ENCODE assay signal across 9 mouse cellular contexts in genomic region chr14:51940944-51941560, GRCm38 (mm10). TPM values are rescaled to one million over a fixed set of nuclear protein-coding genes. Genes with fewer than 3 reads are reported as not detected.
DNase-seq lines count a peak whose midpoint lies in the region; ATAC-seq lines count a peak whose summit lies in the region.
"Had no signal": no experiment of that assay in that cellular context is flagged by ENCODE, and none has a peak within 500 bp of the region (broad histone marks: within the 10 kb centered on the region; RNA-seq: fewer than 3 reads in every experiment).

No protein-coding gene starts in this region.

- WGBS in embryonic facial prominence, embryonic 14.5 days = 25% methylated on average over 8 of the region's 8 CpGs
- 26% methylated on average over 8 of the region's 8 CpGs for WGBS in kidney, embryonic 15.5 days
- WGBS in hindbrain, embryonic 12.5 days = 37% methylated on average over 8 of the region's 8 CpGs

- H3K36me3 ChIP-seq in embryonic facial prominence, embryonic 14.5 days (ENCODE audit: control insufficient read depth, insufficient read depth, low read length) = no peaks in the 10 kb centered on the region
- no peaks in the 10 kb centered on the region for H3K36me3 ChIP-seq in kidney, embryonic 15.5 days
- H3K36me3 ChIP-seq in hindbrain, embryonic 12.5 days = no peaks in the 10 kb centered on the region

- no peak for ATAC-seq in embryonic facial prominence, embryonic 14.5 days (ENCODE audit: low read depth)
- ATAC-seq in kidney, embryonic 15.5 days (replicated peaks; ENCODE audit: low FRiP score) = peak; percentile 85
- ATAC-seq in hindbrain, embryonic 12.5 days (ENCODE audit: low FRiP score) = no peak

- no peak overlapping the region for H3K4me3 ChIP-seq in embryonic facial prominence, embryonic 14.5 days (ENCODE audit: low read depth, low read length)
- H3K4me3 ChIP-seq in kidney, embryonic 15.5 days (replicated peaks) = no peak overlapping the region
- no peak overlapping the region for H3K4me3 ChIP-seq in hindbrain, embryonic 12.5 days

- H3K4me2 ChIP-seq in embryonic facial prominence, embryonic 14.5 days (ENCODE audit: low read depth, low read length) = no peak overlapping the region
- peak overlapping the region; percentile 14 for H3K4me2 ChIP-seq in kidney, embryonic 15.5 days
- H3K4me2 ChIP-seq in hindbrain, embryonic 12.5 days (replicated peaks) = no peak overlapping the region

- peak; percentile 61 to 65 for DNase-seq in adrenal gland, postnatal 36 days
- peak; percentile 33 for DNase-seq in embryonic facial prominence, embryonic 14.5 days (ENCODE audit: low spot score)
- DNase-seq in lung, postnatal 25 days (ENCODE audit: low spot score) = peak; percentile 39
- DNase-seq in thymus, postnatal 36 days = no peak
- no peak for DNase-seq in frontal cortex, postnatal 10 days (ENCODE audit: low spot score in 2 of 2)
- DNase-seq: layer of hippocampus, postnatal 36 days had no signal

- peaks cover 5% of the 10 kb centered on the region; the same call in 1 of the 2 replicates for H3K4me1 ChIP-seq in embryonic facial prominence, embryonic 14.5 days (ENCODE audit: control insufficient read depth, insufficient read depth, low read length)
- H3K4me1 ChIP-seq in kidney, embryonic 15.5 days = peaks cover 16% of the 10 kb centered on the region
- H3K4me1 ChIP-seq in hindbrain, embryonic 12.5 days = peaks cover 6% of the 10 kb centered on the region

- no peak overlapping the region for H3K27ac ChIP-seq in embryonic facial prominence, embryonic 14.5 days (replicated peaks; ENCODE audit: low read depth, low read length)
- H3K27ac ChIP-seq in kidney, embryonic 15.5 days = peak overlapping the region; percentile 28; the same call in 1 of the 2 replicates
- H3K27ac ChIP-seq in hindbrain, embryonic 12.5 days = no peak overlapping the region

- no peaks in the 10 kb centered on the region for H3K27me3 ChIP-seq in embryonic facial prominence, embryonic 14.5 days (replicated peaks; ENCODE audit: control insufficient read depth, insufficient read depth, low read length)
- H3K27me3 ChIP-seq in kidney, embryonic 15.5 days = no peaks in the 10 kb centered on the region
- H3K27me3 ChIP-seq in hindbrain, embryonic 12.5 days = no peaks in the 10 kb centered on the region

- H3K9ac ChIP-seq in embryonic facial prominence, embryonic 14.5 days (ENCODE audit: low read depth, low read length) = no peak overlapping the region
- no peak overlapping the region for H3K9ac ChIP-seq in kidney, embryonic 15.5 days
- H3K9ac ChIP-seq in hindbrain, embryonic 12.5 days = no peak overlapping the region

- H3K9me3 ChIP-seq in embryonic facial prominence, embryonic 14.5 days (ENCODE audit: control insufficient read depth, low read length) = peaks cover 10% of the 10 kb centered on the region; the same call in 1 of the 2 replicates
- 0 out of 2 replicates have a peak, but pooled peaks cover 3% of the 10 kb centered on the region for H3K9me3 ChIP-seq in kidney, embryonic 15.5 days (replicated peaks)
- no peaks in the 10 kb centered on the region for H3K9me3 ChIP-seq in hindbrain, embryonic 12.5 days (replicated peaks)

RNA-seq across cellular contexts. Expression of gene Rnase13, which starts 18.5 kb away (rescaled TPM):
- total RNA-seq in adrenal gland, postnatal 36 days (2021) = not detected
- not detected in 2 replicates for polyA plus RNA-seq in embryonic facial prominence, embryonic 14.5 days (2014; fragmentation: Nextera tagmentation; extraction: Ambion mirVana)
- not detected in 2 replicates for polyA plus RNA-seq in kidney, embryonic 15.5 days (2015; fragmentation: Nextera tagmentation; extraction: Ambion mirVana)
- not detected in 2 replicates for polyA plus RNA-seq in hindbrain, embryonic 12.5 days (2016; fragmentation: Nextera tagmentation; extraction: Ambion mirVana)
- total RNA-seq: layer of hippocampus, postnatal 36 days had no signal
- polyA plus RNA-seq: stomach, embryonic 14.5 days had no signal

RNA-seq across cellular contexts. Expression of gene Tppp2, which starts 22.8 kb away (rescaled TPM):
- not detected for total RNA-seq in adrenal gland, postnatal 36 days (2021)
- polyA plus RNA-seq in embryonic facial prominence, embryonic 14.5 days (2014; fragmentation: Nextera tagmentation; extraction: Ambion mirVana) = not detected in 2 replicates
- polyA plus RNA-seq in kidney, embryonic 15.5 days (2015; fragmentation: Nextera tagmentation; extraction: Ambion mirVana) = not detected in 2 replicates
- not detected in 2 replicates for polyA plus RNA-seq in hindbrain, embryonic 12.5 days (2016; fragmentation: Nextera tagmentation; extraction: Ambion mirVana)
- total RNA-seq: layer of hippocampus, postnatal 36 days had no signal
- polyA plus RNA-seq: stomach, embryonic 14.5 days had no signal

RNA-seq across cellular contexts. Expression of gene Ndrg2, which starts 27.1 kb away (rescaled TPM):
- total RNA-seq in adrenal gland, postnatal 36 days (2021) = 100 to 1,000 TPM; 233 to 255 TPM
- 47.5 and 57.5 TPM in 2 replicates for polyA plus RNA-seq in embryonic facial prominence, embryonic 14.5 days (2014; fragmentation: Nextera tagmentation; extraction: Ambion mirVana)
- 39.0 and 46.3 TPM in 2 replicates for polyA plus RNA-seq in kidney, embryonic 15.5 days (2015; fragmentation: Nextera tagmentation; extraction: Ambion mirVana)
- 34.2 and 39.1 TPM in 2 replicates for polyA plus RNA-seq in hindbrain, embryonic 12.5 days (2016; fragmentation: Nextera tagmentation; extraction: Ambion mirVana)

RNA-seq across cellular contexts. Expression of gene Arhgef40, which starts 43.5 kb away (rescaled TPM):
- total RNA-seq in adrenal gland, postnatal 36 days (2021) = 10 to 100 TPM; 46.6 to 51.6 TPM
- polyA plus RNA-seq in embryonic facial prominence, embryonic 14.5 days (2014; fragmentation: Nextera tagmentation; extraction: Ambion mirVana) = 113 and 128 TPM in 2 replicates
- polyA plus RNA-seq in kidney, embryonic 15.5 days (2015; fragmentation: Nextera tagmentation; extraction: Ambion mirVana) = 86.1 and 105 TPM in 2 replicates
- polyA plus RNA-seq in hindbrain, embryonic 12.5 days (2016; fragmentation: Nextera tagmentation; extraction: Ambion mirVana) = 126 and 133 TPM in 2 replicates

RNA-seq across cellular contexts. Expression of gene Slc39a2, which starts 48.4 kb away (rescaled TPM):
- total RNA-seq in adrenal gland, postnatal 36 days (2021) = under 1 TPM; 0.33 to 0.99 TPM
- polyA plus RNA-seq in embryonic facial prominence, embryonic 14.5 days (2014; fragmentation: Nextera tagmentation; extraction: Ambion mirVana) = 1.3 and 1.5 TPM in 2 replicates
- polyA plus RNA-seq in kidney, embryonic 15.5 days (2015; fragmentation: Nextera tagmentation; extraction: Ambion mirVana) = 0.48 and 0.53 TPM in 2 replicates
- 0.89 and 1.4 TPM in 2 replicates for polyA plus RNA-seq in hindbrain, embryonic 12.5 days (2016; fragmentation: Nextera tagmentation; extraction: Ambion mirVana)

Comparison
In these comparisons a context has a peak if more than half of its experiments do, and no peak if none do; other contexts are left out.
1. DNase-seq: peak in adrenal gland, postnatal 36 days (2 of 2), embryonic facial prominence, embryonic 14.5 days (single experiment) and lung, postnatal 25 days (single experiment); none in thymus, postnatal 36 days (0 of 2) and frontal cortex, postnatal 10 days (0 of 2).